Mouse (Mus musculus): Measurements from ENCODE around the gene Tnfaip2. TPM values are rescaled to one million over a fixed set of nuclear protein-coding genes. Genes with fewer than 3 reads are reported as not detected.

Tnfaip2 gene
- polyA plus RNA-seq, 1 experiment from 2014 or later = 5.0 TPM

DNA sequence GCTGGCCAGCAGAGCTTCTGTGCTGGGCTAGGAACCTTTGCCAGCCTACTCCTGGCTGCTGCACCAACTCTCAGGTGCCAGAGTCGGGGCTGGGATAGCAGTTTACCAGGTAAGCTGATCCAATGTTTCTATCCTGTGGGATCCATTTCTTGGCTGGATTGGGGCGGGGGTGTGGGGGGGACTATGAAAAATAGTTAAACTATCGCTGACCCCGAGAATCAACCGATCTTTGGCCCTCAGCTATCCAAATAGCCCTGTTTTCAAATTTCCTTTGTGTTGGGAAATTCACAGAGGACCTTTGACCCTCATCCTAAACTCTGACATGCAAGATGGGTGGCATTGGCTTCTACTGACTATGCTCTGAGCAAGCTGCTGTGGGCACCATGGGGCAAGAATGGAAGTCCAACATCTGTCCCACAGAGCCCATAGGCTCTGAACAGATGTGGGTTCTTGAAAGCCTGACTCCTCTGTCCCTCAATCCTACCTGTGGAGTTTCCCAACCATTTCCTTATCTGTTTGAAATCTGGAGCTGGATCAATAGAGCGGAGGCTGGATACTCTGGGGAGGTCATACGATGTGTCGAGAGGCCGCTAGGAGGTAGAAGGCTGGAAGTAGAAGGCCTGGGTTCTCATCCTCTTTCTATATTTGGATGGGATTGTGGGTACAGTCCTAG is 1.4 kb upstream of the Tnfaip2 start:
- Histone ChIP-seq H3K27ac (ENCODE audit: low read depth) (no peak overlapping the region), H3K4me3 (ENCODE audit: low read depth, low read length) (no peak overlapping the region), H3K9me3 (ENCODE audit: control insufficient read depth, low read length) (no peaks in the 10 kb centered on the region), H3K9ac (ENCODE audit: low read length) (no peak overlapping the region), H3K27me3 (replicated peaks; ENCODE audit: control insufficient read depth, insufficient read depth, low read length) (peaks cover 56% of the 10 kb centered on the region), H3K36me3 (ENCODE audit: control insufficient read depth, insufficient read depth, low read length) (no peaks in the 10 kb centered on the region), H3K4me1 (replicated peaks; ENCODE audit: control insufficient read depth, insufficient read depth, low read length) (peaks cover 16% of the 10 kb centered on the region), H3K4me2 (ENCODE audit: low read length) (no peak overlapping the region)
- DNase-seq (ENCODE audit: low spot score) (no peak), ATAC-seq (replicated peaks; ENCODE audit: low FRiP score, low TSS enrichment, low read depth) (no peak)
- 89% methylated on average over 9 of the region's 9 CpGs for WGBS

DNA sequence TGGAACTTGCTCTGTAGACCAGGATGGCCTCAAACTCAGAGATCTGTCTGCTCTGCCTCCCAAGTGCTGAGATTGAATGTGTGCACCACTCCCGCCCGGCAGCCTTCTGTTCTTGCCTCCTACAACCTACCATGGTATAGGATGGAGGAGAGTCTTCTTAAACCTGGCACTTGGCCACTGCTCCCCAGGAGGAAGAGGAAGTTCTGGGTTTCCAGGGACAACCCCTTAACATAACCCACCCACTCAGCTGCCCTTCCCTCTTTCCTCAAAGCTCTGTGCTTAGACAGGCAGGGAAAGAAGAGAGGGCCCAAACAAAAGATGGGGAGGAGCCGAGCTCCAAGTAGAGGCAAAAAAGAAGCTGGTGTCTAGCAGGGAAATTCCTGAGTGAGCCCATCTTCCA is 746 bp upstream of the Tnfaip2 start:
- Histone ChIP-seq H3K27me3 (replicated peaks; ENCODE audit: control insufficient read depth, insufficient read depth, low read length) (peaks cover 62% of the 10 kb centered on the region), H3K27ac (ENCODE audit: low read depth) (no peak overlapping the region)
- no peak for ATAC-seq (replicated peaks; ENCODE audit: low FRiP score, low TSS enrichment, low read depth)

DNA sequence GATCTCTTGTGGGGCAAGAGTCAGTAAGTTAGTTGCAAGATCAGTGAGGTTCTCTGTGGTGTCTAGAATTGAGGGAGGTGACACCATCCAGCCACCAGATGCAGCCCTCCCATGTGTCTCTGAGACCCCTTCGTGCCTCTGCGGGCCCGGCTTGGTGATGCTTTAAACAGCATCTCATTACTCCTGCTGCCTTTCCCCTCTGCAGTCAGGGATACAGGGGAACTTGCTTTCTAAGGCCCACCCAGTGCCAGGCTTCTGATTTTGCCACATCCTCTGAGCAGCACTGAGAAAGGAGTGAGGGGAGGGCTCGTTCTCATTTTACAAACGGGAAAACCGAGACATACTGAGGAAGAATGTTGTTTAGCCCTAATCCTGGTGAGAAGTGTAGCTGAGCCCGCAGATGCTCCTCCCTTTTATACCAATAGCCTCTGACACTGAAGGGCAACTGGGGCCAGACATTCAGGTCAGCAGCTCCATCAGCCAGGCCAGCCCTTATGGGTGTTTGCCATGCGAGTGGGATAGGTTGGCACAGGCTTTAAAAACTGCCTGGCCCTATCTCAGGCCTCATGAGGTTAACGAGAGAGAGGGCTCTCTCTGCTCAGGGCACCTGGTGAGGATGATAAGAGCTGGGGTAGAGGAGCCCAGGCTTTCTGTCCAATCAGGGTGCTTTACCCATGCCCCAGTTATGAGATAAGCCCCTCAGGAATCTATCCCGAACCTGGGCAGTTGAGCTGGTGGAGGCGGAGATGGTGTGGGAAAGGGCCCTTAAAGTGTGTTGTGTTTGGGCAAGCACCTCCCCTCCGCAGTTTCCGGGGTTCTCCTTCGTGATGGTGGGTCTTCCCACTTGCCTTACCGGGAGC is 972 bp downstream of the Tnfaip2 start:
- Histone ChIP-seq H3K27ac (ENCODE audit: low read depth) (no peak overlapping the region), H3K4me2 (ENCODE audit: low read length) (peak overlapping the region; percentile 71), H3K9ac (ENCODE audit: low read length) (peak overlapping the region; percentile 27; the same call in 1 of the 2 replicates), H3K27me3 (replicated peaks; ENCODE audit: control insufficient read depth, insufficient read depth, low read length) (peaks cover 74% of the 10 kb centered on the region), H3K36me3 (ENCODE audit: control insufficient read depth, insufficient read depth, low read length) (no peaks in the 10 kb centered on the region), H3K4me3 (ENCODE audit: low read depth, low read length) (peak overlapping the region; percentile 36), H3K4me1 (replicated peaks; ENCODE audit: control insufficient read depth, insufficient read depth, low read length) (peaks cover 18% of the 10 kb centered on the region), H3K9me3 (ENCODE audit: control insufficient read depth, low read length) (no peaks in the 10 kb centered on the region)
- no peak for ATAC-seq (replicated peaks; ENCODE audit: low FRiP score, low TSS enrichment, low read depth)
- DNase-seq (ENCODE audit: low spot score) = peak; percentile 52
- 18% methylated on average over 15 of the region's 15 CpGs for WGBS

More for the DNA sequence above, 746 bp upstream of the Tnfaip2 start:
- Histone ChIP-seq H3K36me3 (ENCODE audit: control insufficient read depth, insufficient read depth, low read length) (no peaks in the 10 kb centered on the region), H3K4me3 (ENCODE audit: low read depth, low read length) (no peak overlapping the region), H3K4me1 (replicated peaks; ENCODE audit: control insufficient read depth, insufficient read depth, low read length) (peaks cover 18% of the 10 kb centered on the region), H3K9ac (ENCODE audit: low read length) (no peak overlapping the region), H3K9me3 (ENCODE audit: control insufficient read depth, low read length) (no peaks in the 10 kb centered on the region), H3K4me2 (ENCODE audit: low read length) (no peak overlapping the region)
- 75% methylated on average over 3 of the region's 3 CpGs for WGBS
- peak; percentile 51 for DNase-seq (ENCODE audit: low spot score)

DNA sequence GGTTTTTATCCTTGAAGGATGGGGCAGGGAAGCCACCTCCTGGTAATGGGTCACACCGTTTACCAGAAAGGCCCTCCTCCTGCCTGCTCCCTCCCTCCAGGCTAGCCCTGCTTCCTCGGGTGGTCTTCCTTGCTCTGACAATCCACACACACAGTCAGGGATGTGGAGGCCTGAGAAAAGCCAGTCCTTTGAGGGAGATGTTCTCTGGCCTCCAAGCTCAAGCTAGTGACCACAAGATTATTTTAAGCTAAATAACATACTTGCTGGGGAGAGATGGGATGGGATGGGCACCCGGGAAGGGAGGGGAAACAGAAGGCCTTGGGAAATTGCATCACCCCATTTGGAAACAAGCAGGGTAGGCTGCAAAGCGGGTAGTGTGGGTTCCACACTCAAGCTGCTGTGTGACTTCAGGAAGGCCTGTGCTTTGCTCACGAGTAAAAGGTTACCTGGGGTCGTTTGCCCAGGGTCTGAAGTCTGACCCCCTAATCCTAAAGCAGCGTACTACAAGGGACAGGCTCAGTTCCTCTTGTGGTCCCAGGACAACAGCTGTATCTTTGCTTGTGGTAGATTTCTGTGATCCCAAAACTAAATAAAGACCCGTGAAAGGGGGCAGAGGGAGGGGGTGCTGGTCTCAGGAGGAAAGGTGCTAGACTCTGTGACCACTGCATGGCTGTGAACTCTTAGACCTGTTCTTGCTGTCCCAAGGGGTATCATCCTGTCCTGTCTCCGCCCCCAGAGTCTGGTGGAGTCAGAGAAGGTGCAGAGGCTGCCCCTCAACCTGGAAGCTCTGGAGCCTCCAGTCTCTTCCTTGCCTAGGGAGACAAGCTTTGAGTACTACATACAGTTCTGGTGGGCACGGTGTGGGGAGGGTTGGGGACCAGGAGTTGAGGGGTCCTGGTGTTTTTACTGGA is 1.9 kb downstream of the Tnfaip2 start:
- Histone ChIP-seq H3K9ac (ENCODE audit: low read length) (no peak overlapping the region), H3K4me2 (ENCODE audit: low read length) (no peak overlapping the region), H3K36me3 (ENCODE audit: control insufficient read depth, insufficient read depth, low read length) (no peaks in the 10 kb centered on the region), H3K4me1 (replicated peaks; ENCODE audit: control insufficient read depth, insufficient read depth, low read length) (peaks cover 18% of the 10 kb centered on the region), H3K27ac (ENCODE audit: low read depth) (no peak overlapping the region), H3K9me3 (ENCODE audit: control insufficient read depth, low read length) (no peaks in the 10 kb centered on the region), H3K4me3 (ENCODE audit: low read depth, low read length) (no peak overlapping the region), H3K27me3 (replicated peaks; ENCODE audit: control insufficient read depth, insufficient read depth, low read length) (peaks cover 81% of the 10 kb centered on the region)
- DNase-seq (ENCODE audit: low spot score) (peak; percentile 52), ATAC-seq (replicated peaks; ENCODE audit: low FRiP score, low TSS enrichment, low read depth) (no peak)
- 33% methylated on average over 10 of the region's 10 CpGs for WGBS

DNA sequence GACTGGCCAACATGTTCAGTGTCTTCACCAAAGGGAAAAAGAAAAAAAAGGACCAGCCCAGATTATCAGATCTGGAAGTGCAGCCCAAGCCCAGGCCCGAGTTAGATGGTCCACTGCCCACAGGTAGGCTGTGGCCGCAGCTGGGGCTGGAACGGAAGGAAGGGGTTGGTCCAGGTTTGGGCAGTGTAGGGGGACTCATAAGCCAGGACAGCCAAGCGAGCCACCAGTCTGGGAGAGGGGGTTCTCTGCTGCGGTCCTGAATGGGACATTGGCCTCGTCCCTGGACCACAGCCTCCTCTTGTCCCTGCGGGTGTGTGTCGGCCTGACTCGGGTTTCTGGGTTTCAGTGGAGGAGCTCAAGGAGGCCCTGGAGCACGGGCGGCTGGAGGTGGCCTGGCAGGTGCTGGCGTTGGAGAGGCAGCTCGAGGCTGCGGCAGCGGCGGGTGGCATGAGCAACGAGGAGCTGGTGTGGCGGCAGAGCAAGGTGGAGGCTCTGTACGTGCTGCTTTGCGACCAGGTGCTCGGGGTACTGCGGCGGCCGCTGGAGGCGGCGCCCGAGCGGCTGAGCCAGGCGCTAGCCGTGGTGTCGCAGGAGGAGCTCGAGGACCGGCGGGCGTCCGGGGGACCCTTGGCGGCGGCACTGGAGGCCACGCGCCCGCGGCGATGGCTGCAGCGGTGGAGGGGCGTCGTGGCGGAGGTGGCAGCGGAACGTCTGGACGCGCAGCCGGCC is 3.1 kb downstream of the Tnfaip2 start:
- Histone ChIP-seq H3K36me3 (ENCODE audit: control insufficient read depth, insufficient read depth, low read length) (no peaks in the 10 kb centered on the region), H3K9me3 (ENCODE audit: control insufficient read depth, low read length) (no peaks in the 10 kb centered on the region), H3K9ac (ENCODE audit: low read length) (no peak overlapping the region), H3K27me3 (replicated peaks; ENCODE audit: control insufficient read depth, insufficient read depth, low read length) (peaks cover 86% of the 10 kb centered on the region), H3K4me2 (ENCODE audit: low read length) (peak overlapping the region; percentile 29), H3K4me3 (ENCODE audit: low read depth, low read length) (peak overlapping the region; percentile 23), H3K4me1 (replicated peaks; ENCODE audit: control insufficient read depth, insufficient read depth, low read length) (peaks cover 28% of the 10 kb centered on the region), H3K27ac (ENCODE audit: low read depth) (no peak overlapping the region)
- ATAC-seq (replicated peaks; ENCODE audit: low FRiP score, low TSS enrichment, low read depth) (no peak), DNase-seq (ENCODE audit: low spot score) (no peak)
- 6% methylated on average over 51 of the region's 52 CpGs for WGBS

DNA sequence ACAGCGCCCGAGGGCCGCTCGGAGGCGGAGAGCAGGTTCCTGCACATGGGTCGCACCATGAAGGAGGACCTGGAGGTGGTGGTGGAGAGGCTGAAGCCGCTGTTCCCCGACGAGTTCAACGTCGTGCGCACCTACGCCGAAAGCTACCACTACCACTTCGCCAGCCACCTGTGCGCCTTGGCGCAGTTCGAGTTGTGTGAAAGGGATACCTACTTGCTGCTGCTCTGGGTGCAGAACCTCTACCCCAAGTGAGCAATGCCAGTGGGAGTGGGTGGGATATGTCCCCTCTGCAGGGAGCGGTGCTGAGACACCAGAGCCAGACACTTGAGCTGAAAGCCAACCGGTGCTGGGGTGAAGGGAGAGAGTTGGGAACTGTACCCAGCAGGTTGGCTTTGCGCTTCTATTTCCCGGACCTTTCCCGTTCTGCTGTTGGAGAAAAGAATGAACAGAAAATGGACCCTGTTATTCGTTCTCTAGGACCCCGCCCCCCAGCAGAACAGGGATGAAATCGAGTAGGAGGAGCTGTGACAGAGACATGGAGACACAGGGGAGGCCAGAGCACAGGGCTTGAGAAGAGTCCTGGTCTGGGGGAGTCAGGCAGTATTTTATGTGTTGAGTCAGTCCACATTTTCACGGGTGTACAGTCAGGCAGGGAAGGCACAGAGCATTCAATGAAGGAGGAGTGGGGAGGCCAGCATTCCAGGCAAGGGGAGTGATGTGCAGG is 3.8 kb downstream of the Tnfaip2 start:
- H3K9me3 ChIP-seq (ENCODE audit: control insufficient read depth, low read length) = no peaks in the 10 kb centered on the region
- H3K4me3 ChIP-seq (ENCODE audit: low read depth, low read length) = peak overlapping the region; percentile 23
- DNase-seq (ENCODE audit: low spot score) (no peak), ATAC-seq (replicated peaks; ENCODE audit: low FRiP score, low TSS enrichment, low read depth) (no peak)
- H3K36me3 ChIP-seq (ENCODE audit: control insufficient read depth, insufficient read depth, low read length) = no peaks in the 10 kb centered on the region
- peak overlapping the region; percentile 29 for H3K4me2 ChIP-seq (ENCODE audit: low read length)
- H3K27ac ChIP-seq (ENCODE audit: low read depth) = no peak overlapping the region
- peaks cover 30% of the 10 kb centered on the region for H3K4me1 ChIP-seq (replicated peaks; ENCODE audit: control insufficient read depth, insufficient read depth, low read length)
- peaks cover 89% of the 10 kb centered on the region for H3K27me3 ChIP-seq (replicated peaks; ENCODE audit: control insufficient read depth, insufficient read depth, low read length)
- no peak overlapping the region for H3K9ac ChIP-seq (ENCODE audit: low read length)
- WGBS = 10% methylated on average over 27 of the region's 27 CpGs

DNA sequence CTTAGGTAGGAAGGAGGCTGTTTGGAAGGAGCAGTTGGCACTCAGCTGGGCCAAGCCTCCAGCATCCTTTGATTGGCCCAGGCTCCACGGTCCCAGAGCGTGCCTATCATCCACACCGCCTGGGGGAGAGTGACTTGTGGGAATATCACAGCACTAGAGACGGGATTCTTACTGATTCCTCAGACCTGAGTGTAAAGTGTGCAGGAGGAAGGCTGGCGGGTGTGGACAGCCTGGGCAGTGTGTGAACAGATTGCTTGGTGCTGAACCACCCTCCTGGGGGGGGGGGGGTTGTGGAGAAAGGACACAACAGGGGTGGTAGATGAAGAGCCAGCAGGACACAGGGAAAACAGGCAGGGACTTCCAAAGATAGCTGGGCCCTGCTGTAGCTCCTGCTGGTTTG is 4.5 kb downstream of the Tnfaip2 start:
- H3K9me3 ChIP-seq (ENCODE audit: control insufficient read depth, low read length) = no peaks in the 10 kb centered on the region
- peaks cover 30% of the 10 kb centered on the region for H3K4me1 ChIP-seq (replicated peaks; ENCODE audit: control insufficient read depth, insufficient read depth, low read length)
- H3K4me3 ChIP-seq (ENCODE audit: low read depth, low read length) = no peak overlapping the region
- H3K27ac ChIP-seq (ENCODE audit: low read depth) = no peak overlapping the region
- H3K4me2 ChIP-seq (ENCODE audit: low read length) = no peak overlapping the region
- ATAC-seq (replicated peaks; ENCODE audit: low FRiP score, low TSS enrichment, low read depth) (no peak), DNase-seq (ENCODE audit: low spot score) (peak; percentile 50)
- H3K27me3 ChIP-seq (replicated peaks; ENCODE audit: control insufficient read depth, insufficient read depth, low read length) = peaks cover 90% of the 10 kb centered on the region
- no peak overlapping the region for H3K9ac ChIP-seq (ENCODE audit: low read length)
- 39% methylated on average over 5 of the region's 5 CpGs for WGBS
- H3K36me3 ChIP-seq (ENCODE audit: control insufficient read depth, insufficient read depth, low read length) = no peaks in the 10 kb centered on the region
